Mouse (Mus musculus) monocyte, adult 2 months (primary cell): ENCODE results near the gene Elavl4.

ENCODE experiments used
- DNase-seq, 2 experiments: peaks; one replicate each; pipeline ENCODE4 v3.0.0; 2022; ENCODE audit warnings: low spot score in 2 of 2, low read depth in 1 of 2

Elavl4 gene

GRCm38 (mm10) chr4:110351178-110352000, at the start of gene Elavl4:
Elavl4 (minus strand) TSS chr4:110351909.
- DNase-seq, result no peak

- DNase-seq, result no peak
These were observed 45.9 kb upstream of the Elavl4 start, which contains the start of gene Agbl4 for GRCm38 (mm10) chr4:110397618-110398045. Agbl4 (plus strand) TSS chr4:110397661.

GRCm38 (mm10) chr4:110396221-110396620, 44.5 kb upstream of the Elavl4 start:
- DNase-seq, result no peak

GRCm38 (mm10) chr4:110360568-110360967, 8.9 kb upstream of the Elavl4 start:
- DNase-seq, result no peak

- DNase-seq, result no peak
These were observed 276 bp upstream of the Elavl4 start for GRCm38 (mm10) chr4:110352001-110352369.

GRCm38 (mm10) chr4:110350856-110351177, 892 bp downstream of the Elavl4 start:
- no peak for DNase-seq

GRCm38 (mm10) chr4:110323912-110324311, 27.8 kb downstream of the Elavl4 start:
- no peak for DNase-seq

- no peak for DNase-seq
These were observed 39.6 kb downstream of the Elavl4 start for GRCm38 (mm10) chr4:110312126-110312525.

- no peak for DNase-seq
These were observed 44.7 kb downstream of the Elavl4 start for GRCm38 (mm10) chr4:110306972-110307371.

GRCm38 (mm10) chr4:110306559-110306958, 45.1 kb downstream of the Elavl4 start:
- DNase-seq, result no peak

GRCm38 (mm10) chr4:110295793-110296192, 55.9 kb downstream of the Elavl4 start:
- no peak for DNase-seq

GRCm38 (mm10) chr4:110293238-110293637, 58.5 kb downstream of the Elavl4 start:
- no peak for DNase-seq

GRCm38 (mm10) chr4:110292471-110292870, 59.2 kb downstream of the Elavl4 start:
- DNase-seq, result no peak

- DNase-seq, result no peak
These were observed 61.1 kb downstream of the Elavl4 start for GRCm38 (mm10) chr4:110290544-110291095.

GRCm38 (mm10) chr4:110290056-110290455, 61.7 kb downstream of the Elavl4 start:
- no peak for DNase-seq

- DNase-seq, result no peak
These were observed 64.2 kb downstream of the Elavl4 start for GRCm38 (mm10) chr4:110287412-110288067.

GRCm38 (mm10) chr4:110286841-110287240, 64.9 kb downstream of the Elavl4 start:
- DNase-seq, result no peak

- DNase-seq, result no peak
These were observed 65.3 kb downstream of the Elavl4 start for GRCm38 (mm10) chr4:110286371-110286781.

- no peak for DNase-seq
These were observed 66.1 kb downstream of the Elavl4 start for GRCm38 (mm10) chr4:110285346-110286330.

GRCm38 (mm10) chr4:110284446-110284845, 67.3 kb downstream of the Elavl4 start:
- DNase-seq, result no peak

- DNase-seq, result no peak
These were observed 81.7 kb downstream of the Elavl4 start for GRCm38 (mm10) chr4:110270046-110270445.
